Mouse (Mus musculus) adrenal gland, adult (tissue): ENCODE measurements around the gene Pycr2.

Source experiments
- DNase-seq, 2 experiments: peaks; one replicate each; pipeline ENCODE4 v3.0.0; 2022 to 2023; ENCODE audit warnings: low spot score in 1 of 2; ENCODE audit not compliant: inconsistent age in 2 of 2

Gene Pycr2

DNA sequence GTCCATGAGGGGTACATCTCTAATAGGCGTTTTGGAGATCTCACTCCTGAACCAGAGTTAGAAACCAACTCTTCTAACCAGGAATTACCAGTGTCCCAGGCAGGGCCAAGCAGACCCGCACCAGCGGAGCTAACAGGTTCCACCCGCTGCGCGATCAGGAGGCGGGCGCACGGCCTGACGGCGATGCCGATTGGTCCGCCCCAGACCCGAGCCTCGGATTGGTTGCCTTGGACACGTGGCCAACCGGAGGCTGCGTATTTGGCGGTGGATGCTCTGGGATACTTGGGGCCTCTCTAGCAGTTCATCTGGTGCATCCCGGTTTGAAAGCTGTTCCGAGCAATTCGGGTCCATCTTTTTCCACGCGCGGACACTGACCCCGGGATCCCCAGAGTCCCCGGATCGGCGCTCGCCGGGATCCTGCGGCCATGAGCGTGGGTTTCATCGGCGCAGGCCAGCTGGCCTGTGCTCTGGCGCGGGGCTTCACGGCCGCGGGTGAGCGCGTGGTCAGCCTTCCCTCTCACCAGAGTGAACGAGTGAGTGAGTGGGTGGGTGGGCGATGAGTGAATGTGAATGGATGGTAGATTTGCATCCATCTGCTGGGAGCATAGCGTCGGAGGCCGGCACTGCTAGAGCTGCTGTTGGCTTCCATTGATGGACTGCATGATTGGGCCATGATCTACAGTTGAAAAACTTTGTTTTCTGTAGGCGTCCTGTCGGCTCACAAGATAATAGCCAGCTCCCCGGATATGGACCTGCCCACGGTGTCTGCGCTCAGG is at the start of gene Pycr2:
Gene Pycr2, plus strand, starts transcription at position 255 of the 776 bp plus-strand sequence.
- peak; percentile 94 to 97 for DNase-seq

DNA sequence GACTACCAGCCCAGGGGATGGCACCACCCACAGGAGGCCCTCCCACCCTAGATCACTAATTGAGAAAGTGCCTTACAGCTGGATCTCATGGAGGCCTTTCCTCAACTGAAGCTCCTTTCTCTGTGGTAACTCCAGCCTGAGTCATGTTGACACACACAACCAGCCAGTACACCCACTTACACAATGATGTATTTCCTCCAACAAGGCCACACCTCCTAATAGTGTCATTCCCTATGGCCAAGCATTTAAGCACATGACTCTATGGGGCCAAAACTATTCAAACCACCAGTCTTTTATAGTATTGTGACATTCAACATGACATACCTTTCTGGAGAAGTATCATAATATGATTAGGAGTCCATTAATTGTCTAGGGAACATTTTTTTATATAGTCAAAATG is 45.3 kb upstream of the Pycr2 start:
- DNase-seq = no peak

DNA sequence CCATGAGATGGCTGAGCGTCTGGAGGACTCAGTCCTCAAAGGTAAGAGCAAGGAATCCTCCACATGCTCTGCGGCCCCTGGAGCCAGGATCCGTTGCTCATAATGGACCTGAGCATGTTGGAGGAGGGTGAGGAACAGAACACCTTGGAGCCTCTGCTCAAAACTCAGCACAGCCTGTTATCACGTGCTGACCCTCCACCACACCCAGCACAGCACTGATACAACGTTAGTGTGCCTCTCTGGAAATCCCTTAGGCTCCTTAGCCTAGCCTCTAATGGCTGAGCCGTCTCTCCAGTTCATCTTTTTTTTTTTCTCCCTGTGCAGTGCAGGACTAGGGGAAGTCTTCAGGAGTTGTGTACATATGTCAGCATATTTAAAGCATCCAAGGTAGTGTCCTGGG is 44.1 kb upstream of the Pycr2 start:
- DNase-seq = no peak

DNA sequence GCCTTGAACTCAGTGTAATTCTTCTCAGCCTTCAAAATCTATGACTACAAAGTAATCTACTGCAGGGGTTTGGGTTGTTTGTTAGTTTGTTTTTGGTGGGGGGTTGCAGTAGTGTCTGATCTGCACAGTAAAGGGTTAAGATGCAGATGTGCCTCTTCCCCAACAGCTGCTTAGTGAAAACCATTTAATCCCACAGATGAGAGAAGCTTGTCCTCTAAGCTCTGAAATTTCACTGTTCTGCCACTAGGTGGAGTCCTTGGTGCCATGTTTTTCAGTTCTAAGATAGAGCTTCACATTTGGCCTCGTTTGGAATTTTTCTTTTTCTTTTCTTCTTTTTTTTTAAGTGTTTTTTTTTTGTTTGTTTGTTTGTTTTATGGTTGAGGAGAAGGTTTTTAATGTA is 40.5 kb upstream of the Pycr2 start:
- DNase-seq = peak in 1 of 2 experiments; percentile 72

DNA sequence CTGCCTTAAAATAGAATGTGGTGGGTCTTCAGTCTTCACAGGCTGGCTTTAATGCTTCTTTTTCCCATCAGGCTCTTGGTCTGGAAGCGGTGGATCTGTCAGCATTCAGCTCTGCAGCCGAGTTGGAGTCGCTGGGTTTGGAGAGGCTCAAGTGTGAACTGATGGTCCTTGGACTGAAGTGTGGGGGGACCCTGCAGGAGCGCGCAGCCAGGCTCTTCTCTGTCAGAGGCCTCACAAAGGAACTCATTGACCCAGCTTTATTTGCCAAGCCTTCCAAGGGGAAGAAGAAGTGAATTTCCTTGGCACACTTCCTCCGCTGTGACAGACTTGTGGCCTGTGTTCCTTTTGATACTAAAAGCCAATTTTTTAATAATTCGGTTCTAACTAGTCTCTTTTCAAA is 38.1 kb upstream of the Pycr2 start:
- DNase-seq = no peak

DNA sequence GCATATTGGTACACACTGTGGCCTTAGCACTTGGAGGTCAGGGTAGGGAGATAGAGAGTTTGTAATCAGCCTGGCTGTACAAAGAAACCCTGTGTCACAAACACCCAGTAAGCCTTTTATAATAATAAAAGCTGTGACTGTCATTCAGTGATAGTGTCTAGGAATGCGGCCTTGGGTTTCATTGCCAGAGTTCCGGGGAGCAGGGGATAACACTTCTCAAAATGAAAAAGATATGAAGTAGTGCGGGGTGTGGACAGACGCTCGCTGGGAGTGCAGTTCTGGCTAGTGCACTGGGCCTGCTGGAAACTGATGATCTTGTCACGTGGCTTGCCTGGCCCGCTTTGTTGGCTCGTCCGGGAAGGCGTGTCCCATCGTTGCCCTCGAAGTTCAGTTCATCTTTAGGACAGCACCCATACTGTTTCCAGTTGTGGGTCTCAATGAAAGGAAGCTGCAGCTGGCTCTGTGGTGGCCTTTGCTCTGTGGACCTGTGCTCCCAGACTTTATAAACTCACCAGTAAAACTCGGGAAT is 33.9 kb upstream of the Pycr2 start:
- DNase-seq = peak in 1 of 2 experiments; percentile 54

DNA sequence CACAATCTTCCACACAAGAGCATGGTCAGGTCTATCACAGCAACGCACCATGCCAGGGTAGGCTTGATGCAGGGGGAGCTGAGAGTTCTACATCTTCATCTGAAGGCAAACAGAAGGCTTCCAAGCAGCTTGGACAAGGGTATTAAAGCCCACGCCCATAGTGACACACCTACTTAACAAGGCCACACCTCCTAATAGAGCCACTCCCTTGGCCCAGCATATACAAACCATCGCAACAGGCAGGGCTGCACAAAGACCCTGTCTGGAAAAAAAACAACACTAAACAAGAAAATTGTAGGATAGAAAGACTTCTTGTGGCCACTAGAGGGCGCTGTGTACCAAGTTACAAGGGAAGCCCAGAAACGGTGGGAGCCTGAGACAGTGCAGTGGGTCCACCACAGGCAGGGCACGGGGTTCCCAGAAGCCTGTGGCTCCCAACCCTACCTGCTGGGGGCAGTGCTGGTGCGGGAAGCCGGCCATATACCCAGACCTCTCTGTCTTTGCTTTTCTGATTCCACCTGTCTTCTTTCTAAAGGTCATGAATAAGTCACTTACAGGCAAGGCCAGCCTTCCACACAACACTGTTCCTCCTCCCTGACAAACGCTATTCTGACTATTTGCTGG is 30.1 kb upstream of the Pycr2 start:
- DNase-seq = peak; percentile 60 to 81

DNA sequence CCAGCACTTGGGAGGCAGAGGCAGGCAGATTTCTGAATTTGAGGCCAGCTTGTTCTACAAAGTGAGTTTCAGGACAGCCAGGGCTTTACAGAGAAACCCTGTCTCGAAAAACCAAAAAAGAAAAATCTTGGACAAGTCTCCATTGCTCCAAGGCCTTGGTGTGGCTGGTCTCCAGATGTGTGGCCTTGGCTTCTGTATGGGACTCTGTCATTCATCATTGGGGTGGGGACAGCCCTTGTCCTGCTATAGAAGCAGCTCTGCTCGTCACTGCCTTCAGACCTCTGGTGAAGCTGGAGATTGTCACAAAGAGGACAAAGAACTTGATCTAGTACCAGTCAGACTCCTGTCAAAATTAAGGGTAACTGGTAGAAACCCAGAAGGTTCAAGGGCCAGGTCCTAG is 29.5 kb upstream of the Pycr2 start:
- peak; percentile 76 to 88 for DNase-seq

DNA sequence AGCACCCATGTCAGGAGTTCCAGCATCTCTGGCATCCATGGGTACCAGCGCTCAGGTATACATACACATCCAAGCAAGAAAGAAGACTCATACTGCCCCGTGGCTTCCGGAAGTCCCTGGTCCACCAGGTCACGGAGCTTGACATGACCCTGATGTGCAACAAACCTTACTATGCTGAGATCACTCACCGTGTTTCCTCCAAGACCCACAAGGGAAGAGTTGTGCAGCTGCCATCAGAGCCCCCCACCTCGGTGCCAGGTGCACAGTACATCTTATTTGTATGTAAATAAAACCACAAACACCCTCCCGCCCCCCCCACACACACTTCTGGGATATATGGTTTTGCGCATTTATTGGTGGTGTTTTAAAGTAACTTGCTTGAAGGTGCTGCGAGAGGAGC is 29.0 kb upstream of the Pycr2 start:
- DNase-seq = no peak

DNA sequence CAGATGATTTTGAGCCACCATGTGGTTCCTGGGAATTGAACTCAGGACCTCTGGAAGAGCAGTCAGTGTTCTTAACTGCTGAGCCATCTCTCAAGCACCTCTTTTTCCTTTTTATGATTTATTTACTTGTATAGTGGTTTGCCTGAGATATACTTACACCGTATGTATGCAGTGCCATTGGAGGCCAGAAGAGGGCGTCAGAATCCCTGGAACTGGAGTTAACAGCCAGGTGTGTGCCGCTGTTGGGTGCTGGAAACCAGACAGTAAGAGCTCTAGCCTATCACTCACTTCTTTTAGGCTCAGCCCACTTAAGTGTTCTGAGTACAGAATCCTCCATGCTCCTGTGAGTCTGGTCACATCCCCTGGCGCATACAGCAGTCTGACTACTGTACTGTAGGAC is 26.6 kb upstream of the Pycr2 start:
- DNase-seq = no peak

DNA sequence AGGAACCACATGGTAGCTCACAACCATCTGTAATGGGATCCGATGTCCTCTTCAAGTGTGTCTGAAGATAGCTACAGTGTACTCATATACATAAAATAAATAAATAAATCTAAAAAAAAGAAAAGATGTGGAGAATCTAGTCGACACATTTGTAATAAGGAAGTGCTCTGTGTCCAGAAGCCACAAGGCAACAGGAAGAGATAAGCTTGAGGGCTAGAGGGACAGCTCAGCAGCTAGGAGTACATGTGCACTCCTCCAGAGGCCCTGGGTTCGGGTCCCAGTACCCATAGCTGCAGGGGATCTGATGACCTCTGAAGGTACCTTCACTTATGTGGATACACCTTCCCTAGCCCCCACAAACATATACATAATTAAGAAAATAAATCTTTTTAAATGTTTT is 22.3 kb upstream of the Pycr2 start:
- no peak for DNase-seq

DNA sequence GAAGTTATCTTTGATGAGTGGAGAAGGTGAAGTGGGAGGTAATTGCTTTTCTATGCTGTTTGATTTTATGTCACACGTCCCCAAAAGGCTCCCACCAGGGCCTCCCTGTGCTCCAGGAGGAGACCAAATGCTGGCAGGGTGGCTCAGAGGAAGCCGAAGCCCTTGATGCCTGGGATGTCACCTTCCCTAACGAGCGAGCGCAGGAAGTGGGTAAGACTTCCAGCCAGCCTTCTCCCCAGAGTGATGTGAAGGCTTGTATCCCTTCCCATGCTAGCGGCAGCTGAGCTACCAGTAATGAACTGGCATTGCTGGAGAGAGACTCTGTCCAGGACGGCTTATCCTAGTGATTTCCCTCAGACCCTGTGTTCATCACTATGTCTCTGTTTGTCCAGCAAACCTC is 20.4 kb upstream of the Pycr2 start:
- DNase-seq = no peak

DNA sequence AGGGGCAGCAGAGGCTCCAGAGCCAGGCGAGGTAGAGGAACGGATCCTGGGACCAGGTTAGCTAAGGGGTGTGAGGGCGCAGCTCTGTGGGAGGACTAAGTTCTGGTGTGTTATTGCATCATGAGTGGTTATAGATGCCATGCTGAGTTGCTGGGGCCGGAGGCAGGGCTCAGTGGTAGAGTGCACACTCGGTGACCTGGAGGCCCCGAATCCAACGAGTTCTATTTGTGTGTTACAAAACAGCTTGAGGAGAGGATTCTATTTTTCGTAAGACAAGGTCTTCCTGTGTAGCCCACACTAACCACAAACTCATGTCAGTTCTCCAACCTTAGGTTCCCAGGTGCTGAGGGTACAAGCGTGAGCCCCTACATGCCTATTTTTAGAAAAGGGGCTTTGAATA is 19.6 kb upstream of the Pycr2 start:
- no peak for DNase-seq

DNA sequence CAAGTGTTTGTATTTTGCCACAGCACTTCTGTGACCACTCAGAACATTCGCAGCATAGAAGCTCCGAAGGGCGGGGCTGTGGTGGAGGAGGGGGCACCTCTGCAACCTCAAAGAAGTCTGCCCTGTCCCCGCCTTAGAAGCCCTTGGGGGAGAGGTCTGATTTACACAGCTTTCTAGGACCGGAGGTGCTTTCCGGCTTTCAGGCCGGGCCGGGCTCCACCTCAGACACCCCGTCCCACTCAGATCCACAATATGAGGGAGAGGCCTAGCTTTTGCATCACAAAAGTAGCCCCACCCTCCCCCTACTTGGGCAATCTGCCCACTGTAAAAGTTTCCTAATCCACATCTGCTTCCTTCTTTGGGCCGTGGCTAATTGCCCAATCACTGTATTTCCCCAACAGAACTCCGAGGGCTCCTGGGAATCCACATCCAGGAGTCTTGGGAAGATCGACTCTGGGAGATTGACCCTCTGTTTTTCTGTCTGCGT is 15.5 kb upstream of the Pycr2 start:
- DNase-seq = peak; percentile 75 to 95

DNA sequence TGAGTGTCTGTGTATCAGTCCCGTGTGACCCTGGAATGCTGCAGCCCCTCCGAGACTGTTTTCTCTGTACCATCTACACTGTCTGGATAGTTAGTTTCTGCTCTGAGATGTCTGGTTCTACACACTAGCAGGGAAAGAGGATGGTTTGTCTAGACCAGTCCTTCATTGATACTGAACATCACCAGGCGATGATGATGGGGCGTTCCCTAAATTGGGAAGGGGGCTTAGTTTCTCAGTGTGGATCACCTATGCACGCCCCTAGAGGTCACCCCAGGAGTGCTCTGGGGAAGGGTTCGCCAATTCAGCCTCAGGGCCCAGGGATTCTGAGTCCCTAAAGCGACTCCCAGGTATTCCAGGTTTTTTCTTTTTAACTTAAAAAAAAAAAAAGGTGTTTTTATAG is 14.9 kb upstream of the Pycr2 start:
- DNase-seq = no peak

DNA sequence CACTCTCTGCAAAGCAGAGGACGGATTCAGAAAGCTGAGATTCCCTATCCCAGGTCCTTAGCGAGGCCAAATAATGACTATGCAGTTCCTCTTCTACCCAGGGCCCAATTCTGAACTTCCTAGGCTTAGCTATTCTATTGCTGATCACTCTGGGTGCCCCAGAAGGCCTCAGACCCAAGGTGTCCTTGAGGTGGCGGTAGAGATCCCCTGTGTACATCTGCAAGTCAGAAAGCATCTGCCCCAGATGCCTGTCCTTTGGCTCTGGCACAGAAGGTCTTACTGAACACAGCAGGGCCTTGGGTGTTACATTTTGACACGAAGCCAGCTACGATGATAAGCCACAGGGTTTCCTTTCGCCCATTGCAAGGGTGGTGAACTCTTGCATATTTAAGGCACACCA is 14.3 kb upstream of the Pycr2 start:
- peak; percentile 54 to 85 for DNase-seq

DNA sequence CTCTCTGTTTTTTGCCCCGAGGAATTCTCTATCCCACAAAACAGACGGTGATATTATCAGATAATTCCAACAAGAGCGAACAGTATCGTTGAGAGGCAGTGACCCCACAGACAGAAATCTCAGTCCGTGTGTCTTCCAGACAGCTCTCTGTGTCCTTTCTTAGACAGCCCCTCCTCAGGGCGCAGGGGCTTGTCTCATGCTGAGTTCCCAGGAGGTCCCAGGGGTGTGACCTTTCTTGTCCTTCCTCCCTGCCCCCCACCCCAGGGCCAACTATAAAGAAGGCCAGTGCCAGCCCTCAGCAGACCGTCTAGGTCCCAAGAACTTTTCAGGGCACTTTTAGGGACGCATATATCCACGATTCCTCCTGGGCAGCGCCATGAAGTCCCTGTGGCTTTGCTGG is 11.3 kb upstream of the Pycr2 start, which contains the start of gene Lefty2:
Gene Lefty2, plus strand, starts transcription at position 301 of the 400 bp plus-strand sequence.
- DNase-seq = no peak

DNA sequence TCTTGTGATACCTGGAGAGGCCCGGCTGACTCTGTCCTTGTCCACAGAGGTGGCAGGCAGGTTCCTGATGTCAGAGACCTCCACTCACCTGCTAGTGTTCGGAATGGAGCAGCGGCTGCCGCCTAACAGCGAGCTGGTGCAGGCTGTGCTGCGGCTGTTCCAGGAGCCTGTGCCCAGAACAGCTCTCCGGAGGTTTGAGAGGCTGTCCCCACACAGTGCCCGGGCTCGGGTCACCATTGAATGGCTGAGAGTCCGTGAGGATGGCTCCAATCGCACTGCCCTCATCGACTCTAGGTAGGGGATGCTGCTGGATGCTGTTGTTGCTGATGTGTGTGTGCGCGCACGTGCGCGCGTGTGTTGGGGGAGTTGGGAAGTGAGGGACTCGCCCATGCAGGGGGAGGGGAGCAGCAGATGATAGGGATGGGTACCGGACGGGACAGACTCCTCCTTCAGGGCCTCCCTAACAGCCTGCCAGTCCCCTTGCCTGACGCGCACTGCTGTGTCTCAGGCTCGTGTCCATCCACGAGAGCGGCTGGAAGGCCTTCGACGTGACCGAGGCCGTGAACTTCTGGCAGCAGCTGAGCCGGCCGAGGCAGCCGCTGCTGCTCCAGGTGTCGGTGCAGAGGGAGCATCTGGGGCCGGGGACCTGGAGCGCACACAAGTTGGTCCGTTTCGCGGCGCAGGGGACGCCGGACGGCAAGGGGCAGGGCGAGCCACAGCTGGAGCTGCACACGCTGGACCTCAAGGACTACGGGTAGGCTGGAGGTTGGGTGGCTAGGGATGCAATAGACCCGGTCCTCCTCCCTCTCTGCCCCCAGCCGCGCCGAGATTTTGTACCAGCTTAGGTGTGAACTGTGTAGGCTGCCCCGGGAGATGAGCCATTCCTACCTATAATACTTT is 9.8 kb upstream of the Pycr2 start:
- peak; percentile 55 to 80 for DNase-seq

DNA sequence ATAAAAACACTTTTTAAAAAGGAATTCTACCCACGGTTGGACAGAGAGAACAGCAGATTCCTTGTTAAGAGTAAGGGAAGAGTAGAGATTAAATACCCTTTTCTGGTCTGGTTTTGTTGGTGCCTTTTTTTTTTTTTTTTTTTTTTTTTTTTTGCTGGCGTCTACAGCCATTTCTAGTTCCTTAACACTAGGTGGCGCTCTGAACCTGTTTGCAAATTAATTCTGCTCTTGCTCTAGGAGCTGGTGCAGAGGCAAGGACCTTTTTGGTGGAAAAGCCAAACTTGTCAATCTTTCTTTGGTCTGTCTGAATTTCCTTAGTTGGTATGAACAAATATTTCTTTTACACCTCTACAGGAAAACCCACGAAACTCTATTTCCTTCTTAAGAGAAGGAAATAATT is 3.0 kb upstream of the Pycr2 start:
- peak in 1 of 2 experiments; percentile 74 for DNase-seq

DNA sequence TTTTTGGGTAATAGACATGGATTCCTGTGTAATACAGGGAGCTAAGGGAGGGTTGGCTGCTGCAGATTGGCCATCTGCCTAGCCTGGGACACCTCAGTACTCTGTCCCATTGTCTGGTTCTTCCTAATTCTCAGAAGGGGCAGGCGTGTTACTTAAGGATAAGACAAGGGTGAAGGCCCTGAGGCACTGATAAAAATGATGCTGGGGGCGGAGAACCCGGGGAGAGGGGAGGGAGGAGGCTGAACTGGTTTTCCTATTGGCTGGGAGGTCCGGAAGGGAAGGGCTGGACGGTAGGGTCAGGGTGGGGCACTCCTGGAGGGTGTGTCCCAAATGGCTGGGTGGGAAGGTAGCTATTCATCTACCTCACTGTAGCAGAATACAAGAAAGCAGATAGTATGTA is 1.2 kb upstream of the Pycr2 start:
- peak in 1 of 2 experiments; percentile 43 for DNase-seq

DNA sequence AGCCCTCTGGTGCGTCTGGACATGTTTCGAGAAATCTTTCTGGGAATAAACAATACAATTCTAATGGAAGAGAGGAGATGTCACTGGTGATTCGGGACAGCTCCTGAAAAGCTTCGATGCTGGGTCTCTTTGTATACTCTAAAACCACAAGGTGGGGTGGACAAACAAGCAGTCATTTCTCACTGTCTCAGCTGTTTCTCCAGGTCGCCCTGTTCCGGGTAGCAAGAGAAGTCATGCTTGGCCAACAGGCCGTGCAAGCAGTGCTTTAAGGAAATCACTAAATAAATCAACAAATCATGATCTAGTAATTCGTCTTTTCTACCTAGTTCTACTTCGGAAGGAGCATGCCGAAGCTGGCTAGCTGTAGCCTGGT is 441 bp upstream of the Pycr2 start:
- no peak for DNase-seq

DNA sequence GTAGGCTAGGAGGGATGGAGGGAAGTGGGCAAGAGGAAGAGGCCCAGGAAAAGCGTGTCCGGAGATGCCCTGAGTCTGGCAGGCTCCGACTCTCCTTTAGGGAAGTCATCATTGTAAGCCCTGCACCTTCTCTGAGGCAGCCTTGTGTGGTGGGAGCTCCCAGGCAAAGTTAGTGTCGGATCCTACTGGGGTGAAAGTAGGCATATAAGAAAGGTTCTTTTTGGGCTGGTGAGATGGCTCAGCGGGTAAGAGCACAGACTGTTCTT is 655 bp downstream of the Pycr2 start:
- no peak for DNase-seq
